Mouse (Mus musculus): ENCODE data around the gene Slc16a1.
A peak's percentile ranks its signal among the peaks of the same experiment; 100 is the strongest.
"Not testable (repeated sequence)": the region's sequence is repeated elsewhere in the genome, so short reads cannot be mapped to it uniquely, and the experiment has no call there.

Slc16a1 gene

DNA sequence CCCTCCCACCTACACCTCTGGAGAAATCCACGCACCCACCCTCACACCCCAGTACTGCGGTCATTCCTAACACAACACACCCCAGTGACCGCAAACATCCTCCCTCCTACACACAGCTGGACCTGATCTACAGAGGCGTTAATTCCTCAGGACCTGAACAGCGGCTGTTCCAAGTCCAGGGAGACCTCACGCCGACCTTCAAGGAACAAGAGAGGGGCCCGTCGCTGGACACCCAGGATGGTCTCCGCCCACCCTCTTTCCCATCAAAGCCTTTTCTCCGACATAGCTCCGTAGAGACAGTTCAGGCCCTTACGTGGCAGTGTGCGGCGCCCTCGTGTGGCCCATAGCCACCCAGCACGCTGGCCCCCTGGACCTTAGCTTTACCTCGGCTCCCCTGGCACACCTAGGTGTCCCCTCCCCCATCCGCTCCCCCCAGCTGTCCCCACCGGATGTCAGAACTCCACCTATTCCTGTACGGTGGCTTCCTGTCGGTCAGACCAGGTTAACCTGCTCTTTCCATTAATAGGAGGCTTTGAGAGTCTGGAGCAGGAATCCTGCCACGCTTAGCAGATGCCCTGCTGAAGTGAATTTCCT is 36.9 kb downstream of the Slc16a1 start:
- peak; percentile 67 for DNase-seq

DNA sequence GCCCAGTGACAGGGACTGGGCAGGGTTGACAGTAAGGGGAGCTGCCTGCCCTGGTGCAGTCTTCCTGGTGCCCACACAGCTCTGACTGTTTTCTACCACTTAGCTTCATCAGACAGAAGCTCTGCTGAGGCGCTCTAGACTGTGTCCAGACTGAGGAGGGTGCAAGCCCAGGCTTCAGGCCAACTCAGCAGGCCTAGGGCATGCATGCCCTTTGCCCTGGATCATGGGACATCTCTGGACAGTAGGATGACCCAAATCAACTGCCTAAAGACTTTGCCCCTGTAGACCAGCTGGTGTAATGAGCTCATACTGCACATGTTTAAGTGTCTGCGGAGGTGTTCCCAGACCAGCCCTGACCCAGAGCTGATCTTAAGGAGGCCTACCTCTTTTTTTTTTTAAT is 39.3 kb downstream of the Slc16a1 start:
- no peak for DNase-seq

GRCm38 (mm10) chr3:104678826-104679225 is 40.4 kb downstream of the Slc16a1 start:
- DNase-seq = no peak

DNA sequence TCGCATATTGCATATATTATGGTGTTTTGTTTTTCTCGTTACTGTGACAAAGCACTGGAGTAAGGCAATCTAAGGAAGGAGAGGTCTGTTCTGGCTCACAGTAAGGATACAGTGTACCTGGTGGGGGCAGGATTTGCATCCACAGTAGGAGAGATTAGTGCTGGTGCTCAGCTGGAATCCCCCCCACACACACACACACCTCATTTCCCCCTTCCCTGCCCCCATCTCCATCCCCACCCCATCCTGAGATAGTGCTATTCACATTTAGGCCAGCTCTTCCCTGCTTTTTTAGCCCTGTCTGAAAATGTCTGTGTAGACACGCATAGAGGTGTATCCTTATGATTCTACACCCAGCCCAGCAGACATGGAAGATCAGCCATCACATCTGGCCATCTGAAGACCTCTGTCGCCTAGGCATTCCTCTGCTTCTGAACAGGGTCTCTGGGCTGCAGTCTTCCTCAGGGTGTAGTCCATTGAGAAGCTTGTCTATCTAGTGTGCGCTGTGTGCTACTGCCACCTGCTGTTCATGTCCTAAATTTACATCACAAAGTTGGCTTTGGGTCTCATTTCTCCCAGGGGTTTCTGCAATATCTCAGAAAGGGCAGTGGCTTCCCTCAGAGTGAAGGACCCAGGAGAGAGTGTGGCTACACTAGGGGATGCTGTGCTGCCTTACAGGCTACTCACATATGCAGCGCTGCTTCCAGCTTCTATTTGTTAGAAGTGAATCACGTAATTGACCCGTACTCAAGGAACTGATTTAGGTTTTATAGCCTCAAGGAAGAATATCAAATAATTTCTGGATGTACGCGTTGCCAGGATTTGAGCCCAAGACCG is 44.4 kb downstream of the Slc16a1 start:
- peak; percentile 63 for DNase-seq

GRCm38 (mm10) chr3:104700751-104701335 is 62.4 kb downstream of the Slc16a1 start:
- DNase-seq = peak; percentile 73

DNA sequence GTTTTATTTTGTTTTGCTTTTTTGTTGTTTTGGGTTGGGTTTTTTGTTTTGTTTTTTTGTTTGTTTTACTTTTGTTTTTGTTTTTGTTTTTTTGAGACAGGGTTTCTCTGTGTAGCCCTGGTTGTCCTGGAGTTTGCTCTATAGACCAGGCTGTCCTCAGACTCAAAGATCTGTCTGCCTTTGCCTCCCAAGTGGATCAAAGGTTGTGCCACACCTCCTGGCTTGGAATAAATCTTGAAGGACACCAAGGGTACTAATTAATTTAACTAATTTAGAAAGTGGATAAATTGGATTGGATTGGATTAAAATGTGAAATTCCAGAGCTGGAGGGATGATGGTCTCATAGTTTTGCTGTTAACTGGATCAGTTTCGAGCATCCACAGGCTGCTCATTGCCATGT is 63.3 kb downstream of the Slc16a1 start:
- no peak for DNase-seq

- no peak for DNase-seq
Observed at GRCm38 (mm10) chr3:104703941-104704340, 65.5 kb downstream of the Slc16a1 start.

DNA sequence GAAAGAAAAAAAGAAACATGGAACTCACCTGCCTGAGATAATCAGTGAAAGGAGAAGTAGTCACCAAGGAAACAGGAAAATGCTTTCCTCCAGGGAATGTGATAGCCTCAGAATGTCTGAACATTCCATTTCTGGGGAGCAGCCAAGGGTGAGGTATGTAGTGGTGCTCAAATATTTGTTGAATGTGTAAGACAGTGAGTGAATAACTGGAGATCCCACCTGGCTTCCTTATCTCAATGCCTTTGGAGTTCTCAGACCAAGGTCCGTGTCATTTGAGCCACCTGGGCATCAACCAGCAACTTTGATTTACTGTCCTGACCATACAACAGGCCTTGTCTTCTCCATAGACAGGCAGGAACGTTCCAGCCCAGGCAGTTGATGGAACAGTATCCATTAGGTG is 68.0 kb downstream of the Slc16a1 start:
- DNase-seq = no peak

DNA sequence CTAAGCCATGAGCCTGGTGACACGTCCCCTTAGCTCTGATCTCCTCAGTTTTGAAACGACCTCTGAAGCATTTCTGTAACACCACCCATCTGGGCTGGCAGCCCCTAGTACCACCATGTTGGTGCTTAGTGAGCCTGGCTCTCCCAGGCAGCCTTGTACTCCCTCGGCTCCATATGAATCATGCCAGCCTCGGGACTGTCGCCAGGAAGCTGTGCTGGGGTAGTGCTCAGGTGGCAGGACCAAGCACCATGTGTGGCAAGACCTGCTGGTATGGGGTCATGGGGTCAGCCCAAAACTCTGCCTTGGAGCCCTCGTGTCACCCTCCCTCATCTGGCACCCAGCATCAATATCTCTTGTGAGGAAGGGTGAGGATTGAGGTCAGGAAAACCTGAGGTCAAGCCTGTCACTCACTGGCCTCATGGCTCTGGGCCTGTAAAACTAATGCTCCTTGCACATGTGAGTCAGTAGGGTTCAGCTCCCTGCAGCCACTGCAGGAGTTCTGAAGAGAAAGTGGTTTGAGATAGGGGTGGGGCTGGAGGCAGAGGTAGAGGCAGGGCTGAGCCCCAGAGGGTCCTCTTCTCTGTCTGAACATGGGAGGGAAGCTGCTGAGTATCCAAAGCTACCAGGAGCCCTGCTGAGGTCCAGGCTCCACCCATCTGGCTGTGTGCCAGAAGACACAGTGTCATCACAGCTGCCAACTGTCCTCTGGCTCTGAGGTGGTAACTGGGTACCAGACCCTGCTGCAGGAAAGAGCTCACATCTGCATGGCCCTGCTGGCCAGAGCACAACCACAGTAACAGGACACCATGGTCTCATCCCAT is 68.7 kb downstream of the Slc16a1 start:
- DNase-seq = not testable (repeated sequence)

DNA sequence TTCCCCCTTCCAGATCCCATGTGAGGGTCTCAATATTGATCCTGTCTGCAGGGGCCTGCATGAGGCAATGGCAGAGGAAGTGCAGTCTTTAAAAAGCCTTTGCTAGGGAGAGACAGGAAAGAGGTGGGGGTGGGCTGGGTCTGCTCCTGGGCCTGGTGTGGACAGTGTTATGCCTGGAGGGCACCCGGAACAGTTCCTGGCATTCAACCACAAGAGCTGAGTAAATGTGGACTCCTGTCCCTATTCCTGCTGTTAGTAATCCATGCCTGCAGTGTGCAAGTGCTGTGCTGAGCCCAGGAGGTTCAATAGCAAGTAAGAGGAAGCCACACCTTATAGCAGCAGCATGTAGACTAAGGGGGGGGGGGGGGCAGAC is 69.3 kb downstream of the Slc16a1 start:
- not testable (repeated sequence) for DNase-seq
